Mouse (Mus musculus) stomach, embryonic 14.5 days (tissue): ENCODE measurements around the gene Aloxe3. TPM values are rescaled to one million over a fixed set of nuclear protein-coding genes. Genes with fewer than 3 reads are reported as not detected.

Source experiments
- ATAC-seq: fragments of 200-750 bp; cut with Nextera tagmentation; 2 replicates; pipeline ENCODE4 v1.8.0; 2017; ENCODE audit warnings: low read depth, moderate TSS enrichment; ENCODE audit not compliant: insufficient number of reproducible peaks, insufficient read depth, low FRiP score
- H3K27ac ChIP-seq: fragments of 300-500 bp; sonication (generic); 2 replicates; pipeline ENCODE4 v1.5.1; 2014; ENCODE audit warnings: mild to moderate bottlenecking, low read length, moderate library complexity, mixed read lengths
- H3K27me3 ChIP-seq: fragments of 300-500 bp; sonication (generic); 2 replicates; pipeline ENCODE4 v1.6.1; 2014; ENCODE audit warnings: low read length, control low read depth, mixed read lengths; ENCODE audit not compliant: control insufficient read depth, insufficient read depth
- H3K36me3 ChIP-seq: fragments of 300-500 bp; sonication (generic); 2 replicates; pipeline ENCODE4 v1.6.1; 2014; ENCODE audit warnings: mild to moderate bottlenecking, control low read depth, low read length, moderate library complexity, mixed read lengths; ENCODE audit not compliant: control insufficient read depth, insufficient read depth
- H3K4me1 ChIP-seq: fragments of 300-500 bp; sonication (generic); 2 replicates; pipeline ENCODE4 v1.6.1; 2014; ENCODE audit warnings: low read length, control low read depth, mixed read lengths; ENCODE audit not compliant: control insufficient read depth, insufficient read depth
- H3K4me2 ChIP-seq: fragments of 300-500 bp; sonication (generic); replicated peaks from 2 replicates; pipeline ENCODE4 v1.6.1; 2014; ENCODE audit warnings: low read depth, low read length, control low read depth
- H3K4me3 ChIP-seq: fragments of 300-500 bp; sonication (generic); 2 replicates; pipeline ENCODE4 v1.5.1; 2014; ENCODE audit warnings: low read depth, low read length, control low read depth
- H3K9ac ChIP-seq: fragments of 300-500 bp; sonication (generic); replicated peaks from 2 replicates; pipeline ENCODE4 v1.6.1; 2014; ENCODE audit warnings: low read depth, mild to moderate bottlenecking, control low read depth, low read length, moderate library complexity, mixed read lengths
- H3K9me3 ChIP-seq: fragments of 300-500 bp; sonication (generic); 2 replicates; pipeline ENCODE4 v1.6.1; 2016; ENCODE audit warnings: low read depth, low read length, control low read depth; ENCODE audit not compliant: control insufficient read depth
- WGBS: fragments of 180-500 bp; shearing (Covaris S2); extraction: QIAGEN DNeasy Blood & Tissue Kit; methylation state at CpG from one replicate; pipeline ENCODE4 v1.1.7; 2014; 5-methylcytosine and 5-hydroxymethylcytosine counted together
- polyA plus RNA-seq: library from polyadenylated mRNA; unstranded; fragments of >200 nt; fragmentation: Nextera tagmentation; extraction: Ambion mirVana; gene quantifications from 2 replicates; pipeline ENCODE4 v1.2.1, GENCODE M21; 2014

Gene Aloxe3
- polyA plus RNA-seq, 1 experiment from 2014 or later: 0.29 TPM

- Histone ChIP-seq H3K27ac (no peak overlapping the region), H3K27me3 (0 out of 2 replicates have a peak, but pooled peaks cover 8% of the 10 kb centered on the region), H3K4me1 (0 out of 2 replicates have a peak, but pooled peaks cover 7% of the 10 kb centered on the region), H3K4me3 (no peak overlapping the region), H3K9me3 (no peaks in the 10 kb centered on the region), H3K4me2 (no peak overlapping the region), H3K9ac (no peak overlapping the region), H3K36me3 (no peaks in the 10 kb centered on the region)
- 83% methylated on average over 8 of the region's 8 CpGs for WGBS
- ATAC-seq: no peak
These were observed 28.1 kb downstream of the Aloxe3 start for GRCm38 (mm10) chr11:69153831-69154230.

DNA sequence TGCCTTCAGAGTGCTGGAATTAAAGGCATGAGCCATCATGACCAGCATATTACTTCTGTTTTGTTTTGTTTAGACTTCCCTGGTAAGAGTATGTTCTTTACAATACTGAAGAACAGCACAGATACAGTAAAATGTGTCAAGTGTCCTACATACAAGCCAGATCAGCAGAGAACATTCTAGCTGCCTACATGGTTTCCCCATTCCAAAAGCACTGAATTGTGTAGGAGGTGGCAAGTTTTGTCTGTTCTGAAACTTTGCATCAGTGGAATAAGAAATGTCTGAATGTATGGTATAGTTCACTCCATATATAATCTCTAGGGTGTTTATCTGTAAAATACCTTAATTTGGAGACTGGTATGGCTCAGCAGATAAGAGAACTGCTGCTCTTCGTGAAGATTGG is 29.7 kb downstream of the Aloxe3 start:
- no peak for ATAC-seq
- no peak overlapping the region for H3K27ac ChIP-seq
- no peaks in the 10 kb centered on the region for H3K36me3 ChIP-seq
- no peaks in the 10 kb centered on the region for H3K9me3 ChIP-seq
- 0 out of 2 replicates have a peak, but pooled peaks cover 8% of the 10 kb centered on the region for H3K27me3 ChIP-seq
- H3K9ac ChIP-seq: no peak overlapping the region
- no peak overlapping the region for H3K4me2 ChIP-seq
- H3K4me1 ChIP-seq: 0 out of 2 replicates have a peak, but pooled peaks cover 7% of the 10 kb centered on the region
- 50% methylated on average over 1 of the region's 1 CpGs for WGBS
- no peak overlapping the region for H3K4me3 ChIP-seq

- Histone ChIP-seq H3K4me3 (no peak within 1 kb of the TSS), H3K36me3 (no peaks in the 10 kb centered on the region), H3K27me3 (0 out of 2 replicates have a peak, but pooled peaks cover 8% of the 10 kb centered on the region), H3K4me2 (peak within 1 kb of the TSS; percentile 17), H3K4me1 (0 out of 2 replicates have a peak, but pooled peaks cover 7% of the 10 kb centered on the region), H3K9ac (no peak within 1 kb of the TSS), H3K9me3 (no peaks in the 10 kb centered on the region), H3K27ac (no peak within 1 kb of the TSS)
- WGBS: 1% methylated on average over 17 of the region's 18 CpGs
- ATAC-seq: no peak; the same call in 1 of the 2 replicates
These were observed 31.1 kb downstream of the Aloxe3 start, which contains the start of gene Alox12b for GRCm38 (mm10) chr11:69156800-69157199. Gene Alox12b, plus strand, starts transcription at chr11:69156989.

DNA sequence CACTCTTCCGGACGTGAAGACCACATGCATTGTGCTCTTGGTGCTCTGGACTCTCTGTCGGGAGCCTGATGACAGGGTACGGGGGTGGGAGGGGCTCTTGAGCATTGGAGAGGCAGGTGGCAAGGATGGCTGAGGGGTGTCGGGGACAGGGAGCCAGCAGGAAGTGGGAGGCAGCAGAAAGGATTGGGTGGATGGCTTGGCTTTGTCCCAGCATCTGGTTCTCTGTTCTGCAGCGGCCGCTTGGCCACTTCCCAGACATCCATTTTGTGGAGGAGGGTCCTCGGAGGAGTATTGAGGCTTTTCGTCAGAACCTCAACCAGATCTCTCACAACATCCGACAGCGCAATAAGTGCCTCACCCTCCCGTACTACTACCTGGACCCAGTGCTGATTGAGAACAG is 43.6 kb downstream of the Aloxe3 start:
- no peak overlapping the region for H3K4me2 ChIP-seq
- no peak overlapping the region for H3K9ac ChIP-seq
- H3K27ac ChIP-seq: no peak overlapping the region
- no peaks in the 10 kb centered on the region for H3K9me3 ChIP-seq
- 74% methylated on average over 12 of the region's 12 CpGs for WGBS
- H3K36me3 ChIP-seq: no peaks in the 10 kb centered on the region
- no peak for ATAC-seq
- H3K4me3 ChIP-seq: no peak overlapping the region
- H3K27me3 ChIP-seq: no peaks in the 10 kb centered on the region
- no peaks in the 10 kb centered on the region for H3K4me1 ChIP-seq

DNA sequence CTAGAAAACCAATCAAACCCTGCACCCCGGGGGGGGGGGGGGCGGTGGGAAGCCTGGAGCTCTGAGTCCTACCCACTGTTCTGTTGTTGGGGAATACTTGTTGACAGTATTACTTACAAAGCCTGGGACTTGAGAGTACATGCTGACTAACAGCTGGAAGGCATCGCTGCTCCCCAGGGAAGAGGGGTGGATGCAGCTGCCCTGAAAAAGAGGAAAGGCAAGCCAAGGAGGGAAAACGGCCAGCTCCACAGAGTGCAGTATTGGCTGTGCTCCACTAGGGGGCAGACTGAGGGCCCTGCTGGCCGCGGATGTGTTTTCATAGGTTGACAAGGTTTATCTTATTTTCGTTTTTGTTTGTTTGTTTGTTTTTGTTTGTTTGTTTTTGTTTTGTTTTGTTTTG is 45.9 kb downstream of the Aloxe3 start:
- no peak overlapping the region for H3K9ac ChIP-seq
- WGBS: 33% methylated on average over 7 of the region's 7 CpGs
- H3K36me3 ChIP-seq: no peaks in the 10 kb centered on the region
- no peaks in the 10 kb centered on the region for H3K9me3 ChIP-seq
- no peak overlapping the region for H3K4me2 ChIP-seq
- no peaks in the 10 kb centered on the region for H3K4me1 ChIP-seq
- H3K4me3 ChIP-seq: no peak overlapping the region
- no peaks in the 10 kb centered on the region for H3K27me3 ChIP-seq
- H3K27ac ChIP-seq: no peak overlapping the region
- no peak for ATAC-seq

- ATAC-seq: no peak
- H3K4me3 ChIP-seq: no peak overlapping the region
- no peak overlapping the region for H3K4me2 ChIP-seq
- no peaks in the 10 kb centered on the region for H3K9me3 ChIP-seq
- 85% methylated on average over 2 of the region's 2 CpGs for WGBS
- no peaks in the 10 kb centered on the region for H3K27me3 ChIP-seq
- no peaks in the 10 kb centered on the region for H3K36me3 ChIP-seq
- H3K27ac ChIP-seq: no peak overlapping the region
- no peaks in the 10 kb centered on the region for H3K4me1 ChIP-seq
- H3K9ac ChIP-seq: no peak overlapping the region
These were observed 46.9 kb downstream of the Aloxe3 start for GRCm38 (mm10) chr11:69172606-69173005.

- Histone ChIP-seq H3K9me3 (no peaks in the 10 kb centered on the region), H3K27me3 (no peaks in the 10 kb centered on the region), H3K4me2 (no peak overlapping the region), H3K4me1 (no peaks in the 10 kb centered on the region), H3K27ac (no peak overlapping the region), H3K4me3 (no peak overlapping the region), H3K9ac (no peak overlapping the region), H3K36me3 (no peaks in the 10 kb centered on the region)
- ATAC-seq: no peak
- WGBS: 81% methylated on average over 7 of the region's 7 CpGs
These were observed 49.0 kb downstream of the Aloxe3 start for GRCm38 (mm10) chr11:69174722-69175121.

DNA sequence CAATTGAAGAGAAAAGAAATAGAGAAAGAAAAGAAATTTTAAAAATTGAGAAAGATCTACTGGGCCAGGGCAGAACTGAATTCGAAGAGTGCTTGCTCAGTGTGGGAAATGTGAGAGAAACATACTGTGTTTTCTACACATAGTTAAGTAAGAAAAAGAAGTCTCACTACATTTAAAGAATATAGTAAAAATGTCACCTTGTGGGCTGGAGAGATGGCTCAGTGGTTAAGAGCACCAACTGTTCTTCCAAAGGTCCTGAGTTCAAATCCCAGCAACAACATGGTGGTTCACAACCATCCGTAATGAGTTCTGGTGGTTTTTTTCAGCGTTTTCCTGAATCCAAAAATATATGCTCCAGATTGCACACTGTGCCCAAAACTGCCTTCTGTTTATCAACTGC is 52.8 kb downstream of the Aloxe3 start:
- Histone ChIP-seq H3K9ac (no peak overlapping the region), H3K27ac (no peak overlapping the region), H3K27me3 (no peaks in the 10 kb centered on the region), H3K36me3 (no peaks in the 10 kb centered on the region), H3K4me3 (no peak overlapping the region), H3K9me3 (no peaks in the 10 kb centered on the region), H3K4me2 (no peak overlapping the region), H3K4me1 (no peaks in the 10 kb centered on the region)
- 77% methylated on average over 3 of the region's 3 CpGs for WGBS
- ATAC-seq: no peak

- no peak for ATAC-seq
- Histone ChIP-seq H3K27me3 (no peaks in the 10 kb centered on the region), H3K4me2 (no peak overlapping the region), H3K36me3 (no peaks in the 10 kb centered on the region), H3K9me3 (no peaks in the 10 kb centered on the region), H3K27ac (no peak overlapping the region), H3K9ac (no peak overlapping the region), H3K4me3 (no peak overlapping the region), H3K4me1 (no peaks in the 10 kb centered on the region)
- 45% methylated on average over 3 of the region's 3 CpGs for WGBS
These were observed 53.8 kb downstream of the Aloxe3 start for GRCm38 (mm10) chr11:69179512-69179911.
